ENCODE assay signal across 7 mouse cellular contexts in the genomic region with DNA sequence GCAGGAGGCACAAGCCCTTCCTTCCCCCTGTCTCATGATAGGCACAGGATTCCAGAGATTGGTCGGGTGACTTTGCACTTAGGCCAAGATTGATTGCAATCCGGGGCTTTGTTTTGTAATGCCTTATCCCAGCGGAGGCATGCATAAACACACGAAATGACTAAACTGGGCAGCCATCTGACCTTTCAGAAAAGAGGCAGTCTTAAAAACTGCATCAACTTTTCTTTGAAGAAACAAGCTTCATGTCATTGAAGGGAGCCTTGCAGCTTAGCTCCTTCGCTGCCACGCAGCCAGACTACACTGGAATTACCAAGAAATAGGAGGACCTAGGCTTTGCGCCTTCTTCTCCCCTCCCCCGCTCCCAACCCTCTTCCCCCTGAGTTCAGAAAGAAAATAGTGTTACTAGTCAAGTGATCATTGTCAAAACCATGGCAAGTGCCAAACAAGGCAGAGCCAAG.
DNase-seq lines count a peak whose midpoint lies in the region; ATAC-seq and TF ChIP-seq lines count a peak whose summit lies in the region.

No protein-coding gene starts in this region.

- no peak overlapping the region for H3K4me3 ChIP-seq in embryonic facial prominence, embryonic 10.5 days
- H3K4me3 ChIP-seq in hindbrain, embryonic 15.5 days, result no peak overlapping the region
- no peak overlapping the region for H3K4me3 ChIP-seq in lung, embryonic 14.5 days (ENCODE audit: low read depth, low read length)

- H3K36me3 ChIP-seq in embryonic facial prominence, embryonic 10.5 days (replicated peaks), result no peaks in the 10 kb centered on the region
- H3K36me3 ChIP-seq in hindbrain, embryonic 15.5 days, result no peaks in the 10 kb centered on the region
- no peaks in the 10 kb centered on the region for H3K36me3 ChIP-seq in lung, embryonic 14.5 days (ENCODE audit: insufficient read depth)

- H3K9me3 ChIP-seq in embryonic facial prominence, embryonic 10.5 days, result no peaks in the 10 kb centered on the region
- no peaks in the 10 kb centered on the region for H3K9me3 ChIP-seq in hindbrain, embryonic 15.5 days
- no peaks in the 10 kb centered on the region for H3K9me3 ChIP-seq in lung, embryonic 14.5 days (ENCODE audit: low read depth, low read length)

- H3K27ac ChIP-seq in embryonic facial prominence, embryonic 10.5 days (replicated peaks), result peak overlapping the region; percentile 74
- H3K27ac ChIP-seq in hindbrain, embryonic 15.5 days (replicated peaks), result 0 out of 2 replicates have a peak overlapping the region, but pooled peaks have one; percentile 17
- H3K27ac ChIP-seq in lung, embryonic 14.5 days (ENCODE audit: low read depth), result peak overlapping the region; percentile 43; the same call in 1 of the 2 replicates

- no peak for ATAC-seq in hindbrain, embryonic 15.5 days (ENCODE audit: low FRiP score, low read depth)
- peak; percentile 39; the same call in 1 of the 2 replicates for ATAC-seq in lung, embryonic 14.5 days (ENCODE audit: insufficient read depth)

- TF ChIP-seq CTCF in lung, embryonic 14.5 days (IDR thresholded peaks at IDR 0.05; ENCODE audit: low read depth), result no peak

- peaks cover 59% of the 10 kb centered on the region for H3K4me1 ChIP-seq in embryonic facial prominence, embryonic 10.5 days
- H3K4me1 ChIP-seq in hindbrain, embryonic 15.5 days (replicated peaks), result peaks cover 11% of the 10 kb centered on the region
- peaks cover 6% of the 10 kb centered on the region; the same call in 1 of the 2 replicates for H3K4me1 ChIP-seq in lung, embryonic 14.5 days (ENCODE audit: insufficient read depth)

- 5% methylated on average over 8 of the region's 8 CpGs for WGBS in embryonic facial prominence, embryonic 10.5 days
- WGBS in hindbrain, embryonic 15.5 days, result 10% methylated on average over 8 of the region's 8 CpGs
- 12% methylated on average over 8 of the region's 8 CpGs for WGBS in lung, embryonic 14.5 days

- peak overlapping the region; percentile 24 for H3K4me2 ChIP-seq in hindbrain, embryonic 15.5 days
- peak overlapping the region; percentile 37; the same call in 1 of the 2 replicates for H3K4me2 ChIP-seq in lung, embryonic 14.5 days

- peak; percentile 4 for DNase-seq in ovary, postnatal 36 days (ENCODE audit: low spot score)
- no peak for DNase-seq in ovary, adult 18-20 months (ENCODE audit: low spot score)
- DNase-seq in embryonic facial prominence, embryonic 10.5 days (ENCODE audit: low spot score), result peak; percentile 55
- peak; percentile 69 for DNase-seq in lung, embryonic 14.5 days
- DNase-seq in cerebellum, postnatal 36 days, result no peak
- DNase-seq in cerebellum, postnatal 14 days, result no peak

- H3K9ac ChIP-seq in hindbrain, embryonic 15.5 days, result no peak overlapping the region
- H3K9ac ChIP-seq in lung, embryonic 14.5 days, result no peak overlapping the region; the same call in 1 of the 2 replicates

- 0 out of 2 replicates have a peak, but pooled peaks cover 1% of the 10 kb centered on the region for H3K27me3 ChIP-seq in embryonic facial prominence, embryonic 10.5 days (replicated peaks; ENCODE audit: low read depth, poor library complexity, severe bottlenecking)
- 0 out of 2 replicates have a peak, but pooled peaks cover 2% of the 10 kb centered on the region for H3K27me3 ChIP-seq in hindbrain, embryonic 15.5 days
- no peaks in the 10 kb centered on the region for H3K27me3 ChIP-seq in lung, embryonic 14.5 days (ENCODE audit: insufficient read depth, low read length)

Comparison
In these comparisons a context has a peak if more than half of its experiments do, and no peak if none do; other contexts are left out.
1. DNase-seq: peak in ovary, postnatal 36 days (single experiment), embryonic facial prominence, embryonic 10.5 days (single experiment) and lung, embryonic 14.5 days (single experiment); none in ovary, adult 18-20 months (single experiment), cerebellum, postnatal 36 days (0 of 2) and cerebellum, postnatal 14 days (0 of 2).
2. H3K27ac ChIP-seq: peak in every context shown above with its lines; median percentile 74 in embryonic facial prominence, embryonic 10.5 days; 43 in lung, embryonic 14.5 days; 17 in hindbrain, embryonic 15.5 days.